Mouse (Mus musculus) forebrain, postnatal 0 days (tissue): ENCODE results near the gene Gm11172. TPM values are rescaled to one million over a fixed set of nuclear protein-coding genes. Genes with fewer than 3 reads are reported as not detected.

ENCODE experiments used
- ATAC-seq: fragments of 200-750 bp; cut with Nextera tagmentation; 2 replicates; pipeline ENCODE4 v1.8.0; 2017; ENCODE audit warnings: mild to moderate bottlenecking, moderate library complexity
- DNase-seq: peaks from one replicate; pipeline ENCODE4 v3.0.0-alpha.2; 2015
- H3K27ac ChIP-seq: fragments of 300-500 bp; sonication (generic); 2 replicates; pipeline ENCODE4 v1.5.1; 2014; ENCODE audit warnings: low read depth, mild to moderate bottlenecking, antibody characterized with exemption, low read length, moderate library complexity, mixed read lengths
- H3K27me3 ChIP-seq: fragments of 300-500 bp; sonication (generic); 2 replicates; pipeline ENCODE4 v1.6.1; 2014; ENCODE audit warnings: mild to moderate bottlenecking, low read length, mixed read lengths; ENCODE audit not compliant: insufficient read depth
- H3K36me3 ChIP-seq: fragments of 300-500 bp; sonication (generic); 2 replicates; pipeline ENCODE4 v1.6.1; 2014; ENCODE audit warnings: mild to moderate bottlenecking, moderate library complexity; ENCODE audit not compliant: insufficient read depth
- H3K4me1 ChIP-seq: fragments of 300-500 bp; sonication (generic); 2 replicates; pipeline ENCODE4 v1.6.1; 2014; ENCODE audit warnings: antibody characterized with exemption; ENCODE audit not compliant: insufficient read depth
- H3K4me2 ChIP-seq: fragments of 300-500 bp; sonication (generic); 2 replicates; pipeline ENCODE4 v1.6.1; 2014; ENCODE audit warnings: low read depth, mild to moderate bottlenecking, moderate library complexity
- H3K4me3 ChIP-seq: fragments of 300-500 bp; sonication (generic); 2 replicates; pipeline ENCODE4 v1.5.1; 2014; ENCODE audit warnings: low read depth, low read length, mixed read lengths
- H3K9ac ChIP-seq: fragments of 300-500 bp; sonication (generic); 2 replicates; pipeline ENCODE4 v1.6.1; 2014; ENCODE audit warnings: mild to moderate bottlenecking
- H3K9me3 ChIP-seq: fragments of 300-500 bp; sonication (generic); 2 replicates; pipeline ENCODE4 v1.6.1; 2016; ENCODE audit warnings: low read length
- CTCF ChIP-seq: sonication (generic); IDR thresholded peaks from 2 replicates; pipeline ENCODE4 v1.5.1; 2016; ENCODE audit warnings: antibody characterized with exemption, control low read depth, low read depth
- whole genome bisulfite sequencing: fragments of 180-500 bp; shearing (Covaris S2); extraction: QIAGEN DNeasy Blood & Tissue Kit; methylation state at CpG from one replicate; pipeline ENCODE4 v1.1.7; 2014; 5-methylcytosine and 5-hydroxymethylcytosine counted together
- polyA plus RNA-seq: library from polyadenylated mRNA; unstranded; fragments of >200 nt; fragmentation: Nextera tagmentation; extraction: Ambion mirVana; gene quantifications from 2 replicates; pipeline ENCODE4 v1.2.1, GENCODE M21; 2015
- total RNA-seq: library from RNA; depleted of rRNA; stranded (reverse); fragments of >200 nt; gene quantifications from 2 replicates; pipeline ENCODE4 v1.2.3, GENCODE M21; 2014; rRNA removed

The Gm11172 gene
- total and polyA plus RNA-seq, 2 experiments from 2014 or later: not detected

GRCm38 (mm10) chr16:10859726-10860245 lies 47.1 kb downstream of the Gm11172 start:
- DNase-seq (no peak), ATAC-seq (no peak)
- Histone ChIP-seq H3K4me1 (no peaks in the 10 kb centered on the region), H3K4me2 (no peak overlapping the region), H3K9me3 (no peaks in the 10 kb centered on the region), H3K36me3 (no peaks in the 10 kb centered on the region), H3K4me3 (no peak overlapping the region), H3K27me3 (no peaks in the 10 kb centered on the region), H3K27ac (no peak overlapping the region), H3K9ac (no peak overlapping the region)
- 95% methylated on average over 7 of the region's 7 CpGs for WGBS
- TF ChIP-seq CTCF: no peak

DNA sequence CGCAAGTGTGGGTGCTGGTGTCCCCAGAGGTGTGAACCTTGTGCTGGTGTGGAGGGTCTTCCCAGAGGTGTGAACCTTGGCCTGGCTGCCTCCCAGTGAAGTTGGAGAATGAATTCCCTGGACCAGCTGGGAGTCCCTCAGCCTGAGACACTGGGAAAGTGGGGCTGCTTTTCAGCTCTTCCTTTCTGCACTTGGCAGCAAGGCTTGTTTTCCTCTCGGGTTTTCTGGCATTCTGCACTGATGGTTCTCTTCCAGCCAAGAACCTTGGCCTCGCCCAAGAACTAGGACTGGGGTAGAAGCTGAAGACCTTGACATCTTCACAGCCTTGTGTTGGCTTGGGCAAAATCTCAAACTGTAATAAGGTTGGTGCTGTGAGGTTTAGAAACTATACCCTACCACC lies 48.7 kb downstream of the Gm11172 start:
- ATAC-seq (no peak), DNase-seq (no peak)
- Histone ChIP-seq H3K27me3 (no peaks in the 10 kb centered on the region), H3K27ac (no peak overlapping the region), H3K9me3 (no peaks in the 10 kb centered on the region), H3K4me3 (no peak overlapping the region), H3K36me3 (no peaks in the 10 kb centered on the region), H3K9ac (no peak overlapping the region), H3K4me1 (no peaks in the 10 kb centered on the region), H3K4me2 (no peak overlapping the region)
- WGBS: 59% methylated on average over 3 of the region's 3 CpGs
- TF ChIP-seq CTCF: no peak

Other genes with a start within 250 kb of the Gm11172 start
- 1.5 and 4.0 TPM in 2 replicates for gene Socs1, start 27.4 kb upstream of the Gm11172 start, total RNA-seq
- gene Socs1, start 27.4 kb upstream of the Gm11172 start, polyA plus RNA-seq: 2.6 and 2.7 TPM in 2 replicates
- gene Tnp2, start 24.3 kb upstream of the Gm11172 start, total RNA-seq: not detected in 2 replicates
- gene Tnp2, start 24.3 kb upstream of the Gm11172 start, polyA plus RNA-seq: not detected in 2 replicates
- gene Prm3, start 22.0 kb upstream of the Gm11172 start, total RNA-seq: not detected in 2 replicates
- gene Prm3, start 22.0 kb upstream of the Gm11172 start, polyA plus RNA-seq: not detected in 2 replicates
- not detected in 2 replicates for gene Prm2, start 16.8 kb upstream of the Gm11172 start, total RNA-seq
- gene Prm2, start 16.8 kb upstream of the Gm11172 start, polyA plus RNA-seq: not detected in 2 replicates
- not detected in 2 replicates for gene Prm1, start 7.1 kb upstream of the Gm11172 start, total RNA-seq
- not detected in 2 replicates for gene Prm1, start 7.1 kb upstream of the Gm11172 start, polyA plus RNA-seq
- 0.69 and 0.76 TPM in 2 replicates for gene Rmi2, start 22.1 kb downstream of the Gm11172 start, total RNA-seq
- gene Rmi2, start 22.1 kb downstream of the Gm11172 start, polyA plus RNA-seq: 0.30 and 0.35 TPM in 2 replicates
- 324 and 367 TPM in 2 replicates for gene Snn, start 248.0 kb downstream of the Gm11172 start, total RNA-seq
- gene Snn, start 248.0 kb downstream of the Gm11172 start, polyA plus RNA-seq: 179 and 198 TPM in 2 replicates